17 mouse cellular contexts compared by ENCODE assay signal in genomic region chr8:8568215-8568773, GRCm38 (mm10).
"Had no signal": no experiment of that assay in that cellular context is flagged by ENCODE, and none has a peak within 500 bp of the region (broad histone marks: within the 10 kb centered on the region; RNA-seq: fewer than 3 reads in every experiment).

No protein-coding gene starts in this region.

- H3K9me3 ChIP-seq: limb, embryonic 15.5 days; liver, embryonic 13.5 days; midbrain, embryonic 12.5 days; midbrain, embryonic 15.5 days; neural tube, embryonic 15.5 days had no signal

- ATAC-seq: midbrain, embryonic 15.5 days had no signal

- H3K9ac ChIP-seq: limb, embryonic 15.5 days; liver, embryonic 13.5 days; midbrain, embryonic 12.5 days; midbrain, embryonic 15.5 days; neural tube, embryonic 12.5 days; neural tube, embryonic 15.5 days had no signal

- H3K4me1 ChIP-seq: limb, embryonic 15.5 days; liver, embryonic 13.5 days had no signal

- H3K4me2 ChIP-seq: limb, embryonic 15.5 days; liver, embryonic 13.5 days; midbrain, embryonic 12.5 days; midbrain, embryonic 15.5 days; neural tube, embryonic 12.5 days; neural tube, embryonic 15.5 days had no signal

- DNase-seq: kidney, adult 11 months; kidney, adult 9 months; kidney, postnatal 10 days; kidney, postnatal 4 days; left cerebral cortex, postnatal 4 days; liver, embryonic 13.5 days; lung, adult 2 months; lung, postnatal 14 days; lung, postnatal 4 days; thymus, adult 2 months; thymus, postnatal 14 days; thymus, postnatal 4 days had no signal

- H3K27ac ChIP-seq: limb, embryonic 15.5 days; liver, embryonic 13.5 days; midbrain, embryonic 12.5 days; midbrain, embryonic 15.5 days; neural tube, embryonic 12.5 days; neural tube, embryonic 15.5 days had no signal

- H3K4me3 ChIP-seq: limb, embryonic 15.5 days; liver, embryonic 13.5 days; midbrain, embryonic 12.5 days; midbrain, embryonic 15.5 days; neural tube, embryonic 12.5 days; neural tube, embryonic 15.5 days had no signal

- H3K36me3 ChIP-seq: limb, embryonic 15.5 days; liver, embryonic 13.5 days; midbrain, embryonic 12.5 days; midbrain, embryonic 15.5 days; neural tube, embryonic 12.5 days; neural tube, embryonic 15.5 days had no signal

- H3K27me3 ChIP-seq: limb, embryonic 15.5 days; liver, embryonic 13.5 days; neural tube, embryonic 12.5 days; neural tube, embryonic 15.5 days had no signal
